Mouse (Mus musculus): ENCODE results near the gene Mrgprf. TPM values are rescaled to one million over a fixed set of nuclear protein-coding genes. Genes with fewer than 3 reads are reported as not detected.
A peak's percentile ranks its signal among the peaks of the same experiment; 100 is the strongest.

The Mrgprf gene
- total and polyA plus RNA-seq, 2 experiments: 0.48 TPM; not detected in 1

DNA sequence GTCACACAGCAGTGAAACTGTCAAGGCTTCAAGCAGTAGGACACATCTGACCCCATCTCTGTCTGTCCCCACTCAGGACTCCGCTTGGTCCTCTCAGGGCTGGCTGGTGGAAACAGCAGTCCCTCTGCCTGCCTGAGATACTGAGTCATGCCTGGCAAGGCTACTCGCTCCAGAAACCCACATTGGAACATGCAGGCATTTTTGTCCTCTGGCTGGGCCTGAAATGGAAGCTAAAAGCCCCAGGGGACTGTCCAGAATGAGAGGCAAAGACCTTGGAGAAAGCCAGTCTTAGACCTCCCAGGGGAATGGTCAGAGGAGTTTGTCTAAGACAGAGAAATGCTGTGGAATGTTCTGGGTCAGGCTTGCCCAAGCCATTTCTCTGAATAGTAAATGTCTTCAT lies 34.6 kb upstream of the Mrgprf start:
- WGBS: 95% methylated on average over 2 of the region's 2 CpGs
- TF ChIP-seq CTCF (IDR thresholded peaks at IDR 0.05; ENCODE audit: low read depth, low read length) (no peak), POLR2A (IDR thresholded peaks at IDR 0.05; ENCODE audit: extremely low read depth, insufficient read depth, low read length) (no peak)
- no peaks in the 10 kb centered on the region for H3K4me1 ChIP-seq (ENCODE audit: control insufficient read depth, insufficient read depth, low read length)
- DNase-seq (ENCODE audit: extremely low read depth, low read depth, low spot score): no peak
- H3K36me3 ChIP-seq (ENCODE audit: control insufficient read depth, insufficient read depth, low read length): peaks cover 2% of the 10 kb centered on the region; the same call in 1 of the 2 replicates
- no peaks in the 10 kb centered on the region for H3K79me2 ChIP-seq (ENCODE audit: control insufficient read depth, insufficient read depth, low read length)
- no peak overlapping the region for H3K9ac ChIP-seq (ENCODE audit: low read depth, low read length)
- H3K27me3 ChIP-seq (ENCODE audit: control insufficient read depth, insufficient read depth, low read length): no peaks in the 10 kb centered on the region
- no peak overlapping the region for H3K27ac ChIP-seq (replicated peaks; ENCODE audit: insufficient read depth, low read depth, low read length)
- no peak overlapping the region for H3K4me3 ChIP-seq (ENCODE audit: insufficient read depth, low read depth, low read length)

DNA sequence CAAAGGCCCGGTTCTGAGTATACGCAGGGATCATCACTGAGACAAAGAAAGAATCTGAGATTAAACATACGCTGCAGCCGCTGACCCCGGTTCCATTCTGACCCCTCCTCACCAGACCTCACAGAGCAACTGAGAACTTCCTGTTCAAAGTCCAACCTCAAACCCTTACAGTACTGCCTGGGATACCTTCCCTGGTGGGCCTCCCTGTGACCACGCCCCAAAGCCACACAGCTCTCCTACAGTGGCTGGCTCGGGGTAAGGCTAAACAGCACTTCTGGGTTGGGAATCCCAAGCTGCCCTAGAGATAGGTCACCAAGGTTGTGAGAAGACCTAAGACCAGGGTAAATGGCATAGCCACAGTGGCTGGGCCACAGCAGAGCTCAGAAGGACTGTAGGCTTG lies 31.7 kb upstream of the Mrgprf start:
- H3K27me3 ChIP-seq (ENCODE audit: control insufficient read depth, insufficient read depth, low read length): no peaks in the 10 kb centered on the region
- no peak overlapping the region for H3K9ac ChIP-seq (ENCODE audit: low read depth, low read length)
- H3K4me1 ChIP-seq (ENCODE audit: control insufficient read depth, insufficient read depth, low read length): no peaks in the 10 kb centered on the region
- no peaks in the 10 kb centered on the region for H3K79me2 ChIP-seq (ENCODE audit: control insufficient read depth, insufficient read depth, low read length)
- 90% methylated on average over 7 of the region's 7 CpGs for WGBS
- H3K36me3 ChIP-seq (ENCODE audit: control insufficient read depth, insufficient read depth, low read length): peaks cover 2% of the 10 kb centered on the region; the same call in 1 of the 2 replicates
- H3K4me3 ChIP-seq (ENCODE audit: insufficient read depth, low read depth, low read length): no peak overlapping the region
- H3K27ac ChIP-seq (replicated peaks; ENCODE audit: insufficient read depth, low read depth, low read length): no peak overlapping the region
- TF ChIP-seq CTCF (IDR thresholded peaks at IDR 0.05; ENCODE audit: low read depth, low read length) (no peak), POLR2A (IDR thresholded peaks at IDR 0.05; ENCODE audit: extremely low read depth, insufficient read depth, low read length) (no peak)
- no peak for DNase-seq (ENCODE audit: extremely low read depth, low read depth, low spot score)

DNA sequence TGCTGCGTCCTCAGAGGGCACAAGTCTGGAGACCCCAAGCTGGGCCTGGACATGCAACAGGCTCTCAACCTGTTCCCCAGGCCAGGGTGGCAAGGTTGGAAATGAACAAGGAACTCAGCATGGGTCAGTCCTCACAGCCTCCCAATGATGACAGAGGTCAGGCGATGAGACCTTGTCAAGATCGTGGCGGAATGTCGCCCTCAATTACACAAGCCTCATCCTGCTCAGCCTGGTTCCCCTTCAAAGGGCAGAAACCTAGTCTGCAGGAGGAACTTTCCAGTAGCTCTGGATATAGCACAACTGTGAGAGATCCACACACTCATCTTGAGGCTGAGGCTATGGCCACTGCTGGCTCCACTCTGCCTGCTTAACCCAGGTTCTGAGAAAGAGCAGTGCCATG lies 29.7 kb upstream of the Mrgprf start:
- TF ChIP-seq POLR2A (IDR thresholded peaks at IDR 0.05; ENCODE audit: extremely low read depth, insufficient read depth, low read length): no peak
- no peak for TF ChIP-seq CTCF (IDR thresholded peaks at IDR 0.05; ENCODE audit: low read depth, low read length)
- H3K27me3 ChIP-seq (ENCODE audit: control insufficient read depth, insufficient read depth, low read length): no peaks in the 10 kb centered on the region

DNA sequence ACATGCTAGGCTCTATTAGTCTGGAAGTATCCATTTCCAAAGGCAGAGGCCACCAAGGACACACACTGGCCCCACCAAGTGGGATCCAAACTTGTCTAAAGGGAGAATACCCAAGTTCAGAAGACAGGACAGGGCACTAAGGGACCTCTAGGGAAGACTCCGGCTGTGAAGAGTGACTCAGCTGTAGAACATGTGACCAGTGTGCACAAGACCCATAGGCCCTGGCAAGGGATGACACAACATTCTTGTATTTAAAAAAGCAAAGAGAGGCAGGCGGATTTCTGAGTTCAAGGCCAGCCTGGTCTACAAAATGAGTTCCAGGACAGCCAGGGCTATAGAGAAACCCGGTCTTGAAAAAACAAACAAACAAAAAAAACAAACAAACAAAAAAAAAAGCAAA lies 25.1 kb upstream of the Mrgprf start:
- Histone ChIP-seq H3K4me1 (ENCODE audit: control insufficient read depth, insufficient read depth, low read length) (no peaks in the 10 kb centered on the region), H3K4me3 (ENCODE audit: insufficient read depth, low read depth, low read length) (no peak overlapping the region), H3K27ac (replicated peaks; ENCODE audit: insufficient read depth, low read depth, low read length) (no peak overlapping the region), H3K9ac (ENCODE audit: low read depth, low read length) (no peak overlapping the region), H3K36me3 (ENCODE audit: control insufficient read depth, insufficient read depth, low read length) (0 out of 2 replicates have a peak, but pooled peaks cover 2% of the 10 kb centered on the region), H3K79me2 (ENCODE audit: control insufficient read depth, insufficient read depth, low read length) (no peaks in the 10 kb centered on the region), H3K27me3 (ENCODE audit: control insufficient read depth, insufficient read depth, low read length) (no peaks in the 10 kb centered on the region)
- TF ChIP-seq CTCF (IDR thresholded peaks at IDR 0.05; ENCODE audit: low read depth, low read length) (no peak), POLR2A (IDR thresholded peaks at IDR 0.05; ENCODE audit: extremely low read depth, insufficient read depth, low read length) (no peak)
- 76% methylated on average over 3 of the region's 3 CpGs for WGBS
- DNase-seq (ENCODE audit: extremely low read depth, low read depth, low spot score): no peak

More for the DNA sequence above, 29.7 kb upstream of the Mrgprf start:
- Histone ChIP-seq H3K36me3 (ENCODE audit: control insufficient read depth, insufficient read depth, low read length) (0 out of 2 replicates have a peak, but pooled peaks cover 2% of the 10 kb centered on the region), H3K4me3 (ENCODE audit: insufficient read depth, low read depth, low read length) (no peak overlapping the region), H3K4me1 (ENCODE audit: control insufficient read depth, insufficient read depth, low read length) (no peaks in the 10 kb centered on the region), H3K9ac (ENCODE audit: low read depth, low read length) (no peak overlapping the region), H3K79me2 (ENCODE audit: control insufficient read depth, insufficient read depth, low read length) (no peaks in the 10 kb centered on the region), H3K27ac (replicated peaks; ENCODE audit: insufficient read depth, low read depth, low read length) (no peak overlapping the region)
- 94% methylated on average over 5 of the region's 5 CpGs for WGBS
- no peak for DNase-seq (ENCODE audit: extremely low read depth, low read depth, low spot score)

- no peaks in the 10 kb centered on the region for H3K79me2 ChIP-seq (ENCODE audit: control insufficient read depth, insufficient read depth, low read length)
- H3K9ac ChIP-seq (ENCODE audit: low read depth, low read length): no peak overlapping the region
- no peak overlapping the region for H3K4me3 ChIP-seq (ENCODE audit: insufficient read depth, low read depth, low read length)
- no peak overlapping the region for H3K27ac ChIP-seq (replicated peaks; ENCODE audit: insufficient read depth, low read depth, low read length)
- WGBS: 97% methylated on average over 4 of the region's 4 CpGs
- H3K27me3 ChIP-seq (ENCODE audit: control insufficient read depth, insufficient read depth, low read length): no peaks in the 10 kb centered on the region
- no peaks in the 10 kb centered on the region for H3K36me3 ChIP-seq (ENCODE audit: control insufficient read depth, insufficient read depth, low read length)
- peaks cover 5% of the 10 kb centered on the region for H3K4me1 ChIP-seq (ENCODE audit: control insufficient read depth, insufficient read depth, low read length)
- no peak for DNase-seq (ENCODE audit: extremely low read depth, low read depth, low spot score)
- no peak for TF ChIP-seq POLR2A (IDR thresholded peaks at IDR 0.05; ENCODE audit: extremely low read depth, insufficient read depth, low read length)
- TF ChIP-seq CTCF (IDR thresholded peaks at IDR 0.05; ENCODE audit: low read depth, low read length): no peak
Measured at GRCm38 (mm10) chr7:145281396-145281795, 19.2 kb upstream of the Mrgprf start.

- TF ChIP-seq POLR2A (IDR thresholded peaks at IDR 0.05; ENCODE audit: extremely low read depth, insufficient read depth, low read length) (no peak), CTCF (IDR thresholded peaks at IDR 0.05; ENCODE audit: low read depth, low read length) (no peak)
- DNase-seq (ENCODE audit: extremely low read depth, low read depth, low spot score): peak; percentile 24
- WGBS: 55% methylated on average over 4 of the region's 4 CpGs
- no peaks in the 10 kb centered on the region for H3K27me3 ChIP-seq (ENCODE audit: control insufficient read depth, insufficient read depth, low read length)
- H3K4me3 ChIP-seq (ENCODE audit: insufficient read depth, low read depth, low read length): peak overlapping the region; percentile 67; the same call in 1 of the 2 replicates
- H3K27ac ChIP-seq (replicated peaks; ENCODE audit: insufficient read depth, low read depth, low read length): no peak overlapping the region; the same call in 1 of the 2 replicates
- H3K36me3 ChIP-seq (ENCODE audit: control insufficient read depth, insufficient read depth, low read length): no peaks in the 10 kb centered on the region
- no peaks in the 10 kb centered on the region for H3K79me2 ChIP-seq (ENCODE audit: control insufficient read depth, insufficient read depth, low read length)
- H3K9ac ChIP-seq (ENCODE audit: low read depth, low read length): no peak overlapping the region; the same call in 1 of the 2 replicates
- peaks cover 5% of the 10 kb centered on the region for H3K4me1 ChIP-seq (ENCODE audit: control insufficient read depth, insufficient read depth, low read length)
Measured at GRCm38 (mm10) chr7:145283041-145283440, 17.6 kb upstream of the Mrgprf start.
